Mouse (Mus musculus): ENCODE data around the gene Arntl.

DNA sequence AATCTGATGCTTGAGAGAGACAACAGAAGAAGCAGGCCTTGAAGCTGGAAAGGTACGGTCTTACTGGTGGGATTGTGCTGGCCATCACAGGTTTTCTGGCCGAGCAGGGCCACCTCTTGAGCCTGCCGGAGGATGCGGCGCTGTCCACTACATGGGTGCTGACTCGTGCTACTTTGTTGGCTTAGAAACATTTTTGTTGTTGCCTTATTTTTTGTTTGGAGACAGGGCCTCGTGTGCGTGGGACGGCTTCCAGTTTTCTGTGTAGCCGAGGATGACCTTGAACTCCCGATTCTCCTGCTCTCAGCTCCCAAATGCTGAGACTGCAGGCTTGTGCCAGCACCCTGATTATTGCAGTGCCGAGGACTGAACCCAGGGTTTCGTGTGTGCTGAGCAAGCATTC is 12.2 kb downstream of the Arntl start:
- TF ChIP-seq EP300 (IDR thresholded peaks at IDR 0.05): no peak
- no peak for TF ChIP-seq CTCF (IDR thresholded peaks at IDR 0.05)
